Mouse (Mus musculus): ENCODE measurements around the gene Rsrp1. TPM values are rescaled to one million over a fixed set of nuclear protein-coding genes. Genes with fewer than 3 reads are reported as not detected.
"Not testable (repeated sequence)": the region's sequence is repeated elsewhere in the genome, so short reads cannot be mapped to it uniquely, and the experiment has no call there.

Gene Rsrp1
- polyA plus RNA-seq, 1 experiment: 1,774 TPM

DNA sequence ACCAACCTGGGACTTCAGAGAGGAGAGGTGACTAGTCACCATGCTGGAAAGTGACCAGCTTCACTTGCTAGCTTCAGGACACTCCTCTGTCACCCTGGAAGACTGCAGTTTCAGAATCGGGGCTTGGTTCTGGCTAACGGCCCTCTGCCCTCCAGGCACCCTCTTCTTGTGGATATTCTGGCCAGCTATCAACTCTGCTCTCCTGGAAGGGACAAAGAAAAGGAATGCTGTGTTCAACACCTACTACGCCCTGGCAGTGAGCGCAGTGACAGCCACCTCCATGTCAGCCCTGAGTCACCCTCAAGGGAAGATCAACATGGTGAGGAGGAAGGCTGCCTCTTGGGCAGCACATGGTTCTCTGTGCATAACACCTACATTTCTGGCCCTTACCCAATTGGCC lies 39.0 kb upstream of the Rsrp1 start:
- Histone ChIP-seq H3K27ac (ENCODE audit: control insufficient read depth, insufficient read depth, low read length) (no peak overlapping the region), H3K27me3 (ENCODE audit: control insufficient read depth, insufficient read depth, low read length) (no peaks in the 10 kb centered on the region), H3K4me1 (replicated peaks; ENCODE audit: control insufficient read depth, insufficient read depth, low read length) (peaks cover 6% of the 10 kb centered on the region), H3K36me3 (ENCODE audit: control insufficient read depth, insufficient read depth, low read length) (no peaks in the 10 kb centered on the region), H3K4me3 (ENCODE audit: control insufficient read depth, insufficient read depth, low read length) (no peak overlapping the region)
- no peak for DNase-seq
- 96% methylated on average over 4 of the region's 4 CpGs for WGBS
- TF ChIP-seq CTCF (IDR thresholded peaks at IDR 0.05; ENCODE audit: borderline replicate concordance, control insufficient read depth, extremely low read depth, insufficient read depth, low read length, poor library complexity) (no peak), POLR2A (IDR thresholded peaks at IDR 0.05; ENCODE audit: control insufficient read depth, extremely low read depth, insufficient read depth, low read length, poor library complexity) (no peak)

DNA sequence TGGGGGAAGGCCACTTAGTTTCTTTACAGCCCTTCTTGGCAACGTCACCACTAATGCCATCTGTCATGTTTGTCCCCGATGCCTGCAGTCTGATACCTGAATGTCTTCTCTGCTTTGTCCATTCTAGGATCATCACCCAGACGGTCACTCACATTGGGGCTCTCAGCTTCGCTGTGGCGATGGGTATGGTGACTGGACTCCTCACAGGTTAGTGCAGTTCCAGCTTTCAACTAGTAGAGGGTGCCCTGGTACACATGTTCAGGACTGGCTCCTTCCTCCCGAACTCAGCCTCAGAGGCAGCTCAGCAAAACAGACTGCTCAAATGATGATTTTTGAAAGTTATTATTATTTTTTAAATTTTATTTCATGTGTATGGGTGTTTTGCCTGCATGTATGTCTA lies 31.3 kb upstream of the Rsrp1 start:
- no peak overlapping the region for H3K4me3 ChIP-seq (ENCODE audit: control insufficient read depth, insufficient read depth, low read length)
- TF ChIP-seq POLR2A (IDR thresholded peaks at IDR 0.05; ENCODE audit: control insufficient read depth, extremely low read depth, insufficient read depth, low read length, poor library complexity) (no peak), CTCF (IDR thresholded peaks at IDR 0.05; ENCODE audit: borderline replicate concordance, control insufficient read depth, extremely low read depth, insufficient read depth, low read length, poor library complexity) (no peak)
- H3K4me1 ChIP-seq (replicated peaks; ENCODE audit: control insufficient read depth, insufficient read depth, low read length): no peaks in the 10 kb centered on the region
- no peaks in the 10 kb centered on the region for H3K27me3 ChIP-seq (ENCODE audit: control insufficient read depth, insufficient read depth, low read length)
- peaks cover 15% of the 10 kb centered on the region for H3K36me3 ChIP-seq (ENCODE audit: control insufficient read depth, insufficient read depth, low read length)
- DNase-seq: peak; percentile 62
- no peak overlapping the region for H3K27ac ChIP-seq (ENCODE audit: control insufficient read depth, insufficient read depth, low read length)
- 69% methylated on average over 6 of the region's 6 CpGs for WGBS

DNA sequence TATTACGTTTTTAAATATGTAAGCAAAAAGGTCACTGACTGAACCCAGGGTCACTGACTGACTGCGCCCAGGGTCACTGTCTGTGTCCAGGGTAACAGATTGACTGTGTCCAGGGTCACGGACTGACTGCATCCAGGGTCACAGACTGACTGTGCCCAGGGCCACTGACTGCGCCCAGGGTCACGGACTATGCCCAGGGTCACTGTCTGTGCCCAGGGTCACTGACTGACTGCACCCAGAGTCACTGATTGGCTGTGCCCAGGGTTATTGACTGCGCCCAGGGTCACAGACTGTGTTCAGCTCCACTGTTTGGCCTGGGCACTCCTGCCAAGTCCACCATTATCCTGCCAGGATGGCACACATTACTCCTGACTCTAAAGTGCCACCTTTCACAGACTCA lies 26.1 kb upstream of the Rsrp1 start:
- peaks cover 63% of the 10 kb centered on the region for H3K36me3 ChIP-seq (ENCODE audit: control insufficient read depth, insufficient read depth, low read length)
- WGBS: 96% methylated on average over 6 of the region's 6 CpGs
- H3K4me1 ChIP-seq (replicated peaks; ENCODE audit: control insufficient read depth, insufficient read depth, low read length): no peaks in the 10 kb centered on the region
- H3K27me3 ChIP-seq (ENCODE audit: control insufficient read depth, insufficient read depth, low read length): no peaks in the 10 kb centered on the region
- H3K4me3 ChIP-seq (ENCODE audit: control insufficient read depth, insufficient read depth, low read length): no peak overlapping the region
- no peak for DNase-seq
- TF ChIP-seq POLR2A (IDR thresholded peaks at IDR 0.05; ENCODE audit: control insufficient read depth, extremely low read depth, insufficient read depth, low read length, poor library complexity) (no peak), CTCF (IDR thresholded peaks at IDR 0.05; ENCODE audit: borderline replicate concordance, control insufficient read depth, extremely low read depth, insufficient read depth, low read length, poor library complexity) (no peak)
- H3K27ac ChIP-seq (ENCODE audit: control insufficient read depth, insufficient read depth, low read length): no peak overlapping the region

DNA sequence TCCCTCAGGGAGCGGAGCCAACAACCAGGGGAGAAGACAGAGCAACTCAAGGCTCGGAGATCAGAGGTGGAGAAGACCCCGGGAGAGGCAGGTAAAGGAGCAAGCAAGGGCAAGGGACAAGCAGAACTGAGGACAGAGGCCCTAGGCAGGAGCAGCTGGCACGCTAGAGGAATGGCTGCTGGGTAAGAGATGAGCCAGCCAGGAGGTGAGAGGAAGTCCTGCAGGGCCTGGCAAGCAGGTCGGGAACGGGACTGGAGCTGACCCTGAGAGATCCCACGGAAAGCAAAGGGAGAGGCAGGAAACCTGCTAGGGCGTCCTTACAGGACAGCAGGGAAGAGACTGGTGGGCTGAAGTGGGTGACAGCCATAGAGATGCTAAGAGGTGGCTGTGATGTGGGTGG lies 22.3 kb upstream of the Rsrp1 start:
- no peak overlapping the region for H3K4me3 ChIP-seq (ENCODE audit: control insufficient read depth, insufficient read depth, low read length)
- peaks cover 96% of the 10 kb centered on the region for H3K36me3 ChIP-seq (ENCODE audit: control insufficient read depth, insufficient read depth, low read length)
- 97% methylated on average over 8 of the region's 8 CpGs for WGBS
- DNase-seq: no peak
- H3K27ac ChIP-seq (ENCODE audit: control insufficient read depth, insufficient read depth, low read length): no peak overlapping the region
- TF ChIP-seq CTCF (IDR thresholded peaks at IDR 0.05; ENCODE audit: borderline replicate concordance, control insufficient read depth, extremely low read depth, insufficient read depth, low read length, poor library complexity) (no peak), POLR2A (IDR thresholded peaks at IDR 0.05; ENCODE audit: control insufficient read depth, extremely low read depth, insufficient read depth, low read length, poor library complexity) (no peak)
- H3K4me1 ChIP-seq (replicated peaks; ENCODE audit: control insufficient read depth, insufficient read depth, low read length): no peaks in the 10 kb centered on the region
- H3K27me3 ChIP-seq (ENCODE audit: control insufficient read depth, insufficient read depth, low read length): no peaks in the 10 kb centered on the region

DNA sequence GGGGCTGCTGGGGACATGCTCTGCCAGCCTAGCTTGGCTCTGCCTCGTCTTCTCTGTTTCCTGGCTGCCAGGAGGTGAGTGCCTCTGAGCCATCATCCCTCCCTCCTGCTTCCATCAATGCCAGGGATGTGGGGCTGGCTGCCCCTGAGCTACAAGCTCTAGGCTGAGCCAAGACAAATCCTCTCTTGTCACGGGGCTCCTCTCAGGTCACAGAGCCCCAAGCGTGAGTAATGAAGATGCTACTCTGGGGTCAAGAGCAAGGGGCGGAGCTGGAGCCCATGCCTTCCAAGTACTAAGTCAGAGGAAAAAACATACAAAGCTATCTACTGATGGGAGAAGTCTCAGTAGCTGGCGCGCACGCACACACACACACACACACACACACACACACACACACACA lies 20.3 kb upstream of the Rsrp1 start:
- H3K36me3 ChIP-seq (ENCODE audit: control insufficient read depth, insufficient read depth, low read length): peaks cover 93% of the 10 kb centered on the region
- no peak overlapping the region for H3K27ac ChIP-seq (ENCODE audit: control insufficient read depth, insufficient read depth, low read length)
- DNase-seq: no peak
- no peak overlapping the region for H3K4me3 ChIP-seq (ENCODE audit: control insufficient read depth, insufficient read depth, low read length)
- no peaks in the 10 kb centered on the region for H3K4me1 ChIP-seq (replicated peaks; ENCODE audit: control insufficient read depth, insufficient read depth, low read length)
- no peak for TF ChIP-seq POLR2A (IDR thresholded peaks at IDR 0.05; ENCODE audit: control insufficient read depth, extremely low read depth, insufficient read depth, low read length, poor library complexity)
- no peak for TF ChIP-seq CTCF (IDR thresholded peaks at IDR 0.05; ENCODE audit: borderline replicate concordance, control insufficient read depth, extremely low read depth, insufficient read depth, low read length, poor library complexity)
- no peaks in the 10 kb centered on the region for H3K27me3 ChIP-seq (ENCODE audit: control insufficient read depth, insufficient read depth, low read length)
- 91% methylated on average over 7 of the region's 7 CpGs for WGBS

DNA sequence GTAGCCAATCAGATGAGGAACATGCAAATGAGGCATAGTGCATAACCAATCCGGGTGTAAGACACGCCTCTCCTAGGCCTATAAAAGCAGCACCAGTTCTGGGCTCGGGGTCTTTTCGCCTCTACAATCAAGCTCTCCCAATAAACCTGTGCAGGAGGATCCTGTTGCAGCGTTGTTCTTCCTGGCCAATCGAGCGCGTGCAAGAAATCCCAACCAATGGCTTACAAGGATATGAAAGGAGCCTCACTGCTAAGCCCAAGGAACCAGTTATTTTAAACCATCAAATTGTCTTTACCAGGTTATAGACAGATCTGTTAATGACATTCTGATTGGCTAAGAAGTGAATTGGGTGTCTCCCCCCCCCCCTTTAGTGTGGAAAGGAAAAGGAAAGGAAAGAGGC lies 12.0 kb upstream of the Rsrp1 start:
- 96% methylated on average over 8 of the region's 8 CpGs for WGBS
- peaks cover 14% of the 10 kb centered on the region for H3K4me1 ChIP-seq (replicated peaks; ENCODE audit: control insufficient read depth, insufficient read depth, low read length)
- peaks cover 42% of the 10 kb centered on the region for H3K36me3 ChIP-seq (ENCODE audit: control insufficient read depth, insufficient read depth, low read length)

DNA sequence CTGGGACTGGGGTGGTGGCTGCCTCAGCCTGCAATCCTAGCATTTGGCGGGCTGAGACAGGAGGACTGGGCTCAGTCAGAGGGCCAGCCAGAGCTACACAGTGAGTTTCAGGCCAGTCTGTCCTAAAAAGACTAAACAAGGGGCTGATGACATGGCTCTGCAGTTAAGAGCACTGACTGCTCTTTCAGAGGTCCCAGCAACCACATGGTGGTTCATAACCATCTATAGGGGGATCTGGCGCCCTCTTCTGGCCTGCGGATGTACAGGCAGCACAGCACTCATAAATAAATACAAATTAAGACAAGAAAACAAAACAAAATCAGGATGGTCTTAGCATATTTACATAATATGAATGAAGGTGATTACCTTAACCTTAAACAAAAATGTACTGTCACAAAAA lies 10.0 kb upstream of the Rsrp1 start:
- Histone ChIP-seq H3K27me3 (ENCODE audit: control insufficient read depth, insufficient read depth, low read length) (no peaks in the 10 kb centered on the region), H3K36me3 (ENCODE audit: control insufficient read depth, insufficient read depth, low read length) (peaks cover 26% of the 10 kb centered on the region), H3K4me3 (ENCODE audit: control insufficient read depth, insufficient read depth, low read length) (0 out of 2 replicates have a peak overlapping the region, but pooled peaks have one; percentile 1), H3K4me1 (replicated peaks; ENCODE audit: control insufficient read depth, insufficient read depth, low read length) (peaks cover 26% of the 10 kb centered on the region), H3K27ac (ENCODE audit: control insufficient read depth, insufficient read depth, low read length) (no peak overlapping the region)
- DNase-seq: peak; percentile 84
- TF ChIP-seq POLR2A (IDR thresholded peaks at IDR 0.05; ENCODE audit: control insufficient read depth, extremely low read depth, insufficient read depth, low read length, poor library complexity): no peak
- WGBS: 30% methylated on average over 3 of the region's 3 CpGs

More for the DNA sequence above, 12.0 kb upstream of the Rsrp1 start:
- DNase-seq; H3K27me3 ChIP-seq (ENCODE audit: control insufficient read depth, insufficient read depth, low read length); H3K4me3 ChIP-seq (ENCODE audit: control insufficient read depth, insufficient read depth, low read length); H3K27ac ChIP-seq (ENCODE audit: control insufficient read depth, insufficient read depth, low read length): not testable (repeated sequence)
